Mouse (Mus musculus) liver, embryonic 14.5 days (tissue): ENCODE measurements around the gene Cep85l. TPM values are rescaled to one million over a fixed set of nuclear protein-coding genes. Genes with fewer than 3 reads are reported as not detected.

Experiments used
- ATAC-seq: fragments of 200-750 bp; cut with Nextera tagmentation; 2 replicates; pipeline ENCODE4 v1.8.0; 2017; ENCODE audit warnings: moderate number of reproducible peaks, mild to moderate bottlenecking, moderate library complexity; ENCODE audit not compliant: insufficient read depth
- DNase-seq, 3 experiments: peaks; one replicate each; pipeline ENCODE4 v3.0.0-alpha.2; 2012 to 2013; ENCODE audit warnings: low read depth in 3 of 3, low spot score in 3 of 3
- H3K27ac ChIP-seq: fragments of 300-500 bp; sonication (generic); 2 replicates; pipeline ENCODE4 v1.5.1; 2014; ENCODE audit warnings: moderate library complexity, mild to moderate bottlenecking, control low read depth, inconsistent platforms
- H3K27me3 ChIP-seq: fragments of 300-500 bp; sonication (generic); 2 replicates; pipeline ENCODE4 v1.6.1; 2014; ENCODE audit warnings: mild to moderate bottlenecking, low read length, moderate library complexity; ENCODE audit not compliant: control insufficient read depth, insufficient read depth
- H3K36me3 ChIP-seq: fragments of 300-500 bp; sonication (generic); replicated peaks from 2 replicates; pipeline ENCODE4 v1.6.1; 2014; ENCODE audit warnings: low read depth; ENCODE audit not compliant: control insufficient read depth, insufficient read depth
- H3K4me1 ChIP-seq, 2 experiments: fragments of 200-500 bp in 1 of 2; fragments of 300-500 bp in 1 of 2; sonication (generic) in 1 of 2; replicated peaks; 2 replicates each; pipeline ENCODE4 v1.6.1; 2012 to 2014; ENCODE audit warnings: antibody characterized with exemption in 1 of 2, inconsistent platforms in 1 of 2, low read length in 1 of 2; ENCODE audit not compliant: control insufficient read depth in 2 of 2, insufficient read depth in 2 of 2
- H3K4me2 ChIP-seq: fragments of 300-500 bp; sonication (generic); 2 replicates; pipeline ENCODE4 v1.6.1; 2014; ENCODE audit warnings: low read depth, mild to moderate bottlenecking, control low read depth, moderate library complexity
- H3K4me3 ChIP-seq, 2 experiments: fragments of 200-500 bp in 1 of 2; fragments of 300-500 bp in 1 of 2; sonication (generic) in 1 of 2; 2 replicates each; pipeline ENCODE4 v1.5.1; 2012 to 2014; ENCODE audit warnings: low read depth in 2 of 2, low read length in 2 of 2, mild to moderate bottlenecking in 2 of 2, control low read depth in 1 of 2, inconsistent platforms in 1 of 2, moderate library complexity in 1 of 2; ENCODE audit not compliant: insufficient read depth in 1 of 2
- H3K9ac ChIP-seq: fragments of 300-500 bp; sonication (generic); replicated peaks from 2 replicates; pipeline ENCODE4 v1.6.1; 2014; ENCODE audit warnings: mild to moderate bottlenecking, control low read depth, moderate library complexity
- H3K9me3 ChIP-seq: fragments of 300-500 bp; sonication (generic); 2 replicates; pipeline ENCODE4 v1.6.1; 2016; ENCODE audit warnings: low read length, mixed read lengths; ENCODE audit not compliant: control insufficient read depth
- CTCF ChIP-seq: IDR thresholded peaks from 2 replicates; pipeline ENCODE4 v1.5.1; 2016; ENCODE audit warnings: antibody characterized with exemption, low read depth, control low read depth
- EP300 ChIP-seq: IDR thresholded peaks from 2 replicates; pipeline ENCODE4 v1.6.1; 2016; ENCODE audit warnings: antibody characterized with exemption, low read depth
- WGBS: fragments of 180-500 bp; shearing (Covaris S2); extraction: QIAGEN DNeasy Blood & Tissue Kit; methylation state at CpG from one replicate; pipeline ENCODE4 v1.1.7; 2014; ENCODE audit not compliant: insufficient replicate concordance; 5-methylcytosine and 5-hydroxymethylcytosine counted together
- polyA plus RNA-seq, 2 experiments: library from polyadenylated mRNA; depleted of rRNA in 1 of 2; stranded (reverse) in 1 of 2; unstranded in 1 of 2; fragments of >200 nt; fragmentation: Nextera tagmentation in 1 of 2; extraction: Ambion mirVana in 1 of 2; gene quantifications; 2 replicates each; pipeline versions ENCODE4 v1.2.1 to v1.2.3; 2012 to 2014

The Cep85l gene
- polyA plus RNA-seq (2012; rRNA removed) (1.2 TPM in 2 replicates), polyA plus RNA-seq (2014; fragmentation: Nextera tagmentation; extraction: Ambion mirVana) (1.8 and 1.9 TPM in 2 replicates)

GRCm38 (mm10) chr10:53379709-53380106 lies at the start of gene Cep85l:
Gene Cep85l (minus strand): TSS chr10:53379947.
- TF ChIP-seq EP300 (no peak), CTCF (no peak)
- DNase-seq (peak; percentile 67 to 72 (median 70)), ATAC-seq (peak; percentile 96)
- peak within 1 kb of the TSS; percentile 83 for H3K9ac ChIP-seq
- no peaks in the 10 kb centered on the region for H3K9me3 ChIP-seq
- H3K4me1 ChIP-seq, result peaks cover 4 to 7% of the 10 kb centered on the region in 2 experiments; a peak in 3 of 4 replicates
- H3K27ac ChIP-seq, result no peak within 1 kb of the TSS
- H3K4me3 ChIP-seq, result peak within 1 kb of the TSS; percentile 80 to 86
- WGBS, result under 1% methylated on average over 25 of the region's 31 CpGs
- no peaks in the 10 kb centered on the region for H3K36me3 ChIP-seq
- H3K4me2 ChIP-seq, result peak within 1 kb of the TSS; percentile 83
- H3K27me3 ChIP-seq, result no peaks in the 10 kb centered on the region

- Histone ChIP-seq H3K4me3 (no peak overlapping the region), H3K27ac (no peak overlapping the region), H3K9me3 (no peaks in the 10 kb centered on the region), H3K36me3 (no peaks in the 10 kb centered on the region), H3K27me3 (no peaks in the 10 kb centered on the region), H3K4me2 (no peak overlapping the region), H3K9ac (no peak overlapping the region), H3K4me1 (peaks cover 10% of the 10 kb centered on the region in 2 experiments)
- DNase-seq (no peak), ATAC-seq (no peak)
- no peak for TF ChIP-seq CTCF
- WGBS, result 45% methylated on average over 7 of the region's 7 CpGs
These were observed 49.1 kb upstream of the Cep85l start for GRCm38 (mm10) chr10:53428695-53429447.

- 12% methylated on average over 2 of the region's 2 CpGs for WGBS
- Histone ChIP-seq H3K27ac (no peak overlapping the region), H3K4me2 (peak overlapping the region; percentile 26)
These were observed 46.8 kb upstream of the Cep85l start for GRCm38 (mm10) chr10:53426524-53426923.

GRCm38 (mm10) chr10:53423091-53423490 lies 43.3 kb upstream of the Cep85l start:
- Histone ChIP-seq H3K36me3 (no peaks in the 10 kb centered on the region), H3K27ac (no peak overlapping the region), H3K4me2 (no peak overlapping the region), H3K4me3 (no peak overlapping the region), H3K9ac (no peak overlapping the region), H3K27me3 (no peaks in the 10 kb centered on the region), H3K4me1 (peaks cover 18 to 21% of the 10 kb centered on the region in 2 experiments), H3K9me3 (no peaks in the 10 kb centered on the region)
- TF ChIP-seq CTCF, result no peak
- no peak for TF ChIP-seq EP300
- 95% methylated on average over 1 of the region's 1 CpGs for WGBS
- DNase-seq, result no peak
- no peak for ATAC-seq

More at GRCm38 (mm10) chr10:53426524-53426923, 46.8 kb upstream of the Cep85l start:
- Histone ChIP-seq H3K4me3 (no peak overlapping the region), H3K9me3 (no peaks in the 10 kb centered on the region), H3K9ac (no peak overlapping the region), H3K27me3 (no peaks in the 10 kb centered on the region), H3K4me1 (peaks cover 18 to 20% of the 10 kb centered on the region in 2 experiments), H3K36me3 (no peaks in the 10 kb centered on the region)
- TF ChIP-seq CTCF (no peak), EP300 (peak; percentile 78)
- ATAC-seq (peak; percentile 75; the same call in 1 of the 2 replicates), DNase-seq (peak in 1 of 3 experiments; percentile 20)

- Histone ChIP-seq H3K36me3 (no peaks in the 10 kb centered on the region), H3K27me3 (no peaks in the 10 kb centered on the region), H3K4me1 (peaks cover 18 to 21% of the 10 kb centered on the region in 2 experiments), H3K9me3 (no peaks in the 10 kb centered on the region), H3K9ac (no peak overlapping the region), H3K27ac (no peak overlapping the region), H3K4me2 (no peak overlapping the region), H3K4me3 (no peak overlapping the region)
- DNase-seq, result no peak
- 19% methylated on average over 1 of the region's 1 CpGs for WGBS
- TF ChIP-seq EP300, result no peak
- ATAC-seq, result no peak
These were observed 42.5 kb upstream of the Cep85l start for GRCm38 (mm10) chr10:53422206-53422605.
